Mouse (Mus musculus): Measurements from ENCODE around the gene Nfib. TPM values are rescaled to one million over a fixed set of nuclear protein-coding genes. Genes with fewer than 3 reads are reported as not detected.

Gene Nfib
- polyA plus RNA-seq, 1 experiment = 44.3 TPM

DNA sequence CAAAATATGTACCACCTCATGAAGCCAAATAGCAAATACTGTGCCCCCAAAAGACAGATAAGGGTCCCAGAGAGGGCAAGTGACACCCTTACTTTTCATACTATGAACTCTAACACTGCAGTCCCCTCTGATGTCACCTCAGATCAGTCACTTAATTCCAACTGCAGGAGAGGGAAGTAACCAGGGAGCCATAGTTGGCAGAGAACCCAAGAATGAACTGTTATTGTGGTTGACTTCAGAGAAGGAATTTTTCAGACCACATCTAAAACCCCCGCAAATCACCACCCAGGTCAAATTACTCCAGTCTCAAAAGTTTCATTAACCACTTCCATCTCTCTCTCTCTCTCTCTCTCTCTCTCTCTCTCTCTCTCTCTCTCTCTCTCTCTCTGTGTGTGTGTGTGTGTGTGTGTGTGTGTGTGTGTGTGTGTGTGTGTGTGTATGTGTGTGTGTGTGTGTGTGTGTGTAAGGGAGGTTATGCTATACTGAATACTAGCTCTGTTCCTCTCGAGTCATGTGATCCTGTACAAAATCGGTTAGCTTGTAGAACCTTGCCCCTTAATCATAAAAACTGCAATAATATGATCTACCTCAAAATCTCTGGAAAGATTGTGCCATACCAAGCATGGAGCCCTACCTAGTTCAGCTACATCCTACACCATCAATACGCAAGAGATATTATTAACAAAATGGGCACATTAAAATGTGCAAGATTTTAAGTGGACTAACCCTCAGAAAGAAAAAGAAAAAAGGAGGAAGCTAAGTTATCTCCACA, 319.1 kb downstream of the Nfib start:
- peaks cover 11% of the 10 kb centered on the region for H3K4me1 ChIP-seq (ENCODE audit: control insufficient read depth, insufficient read depth, low read length)
- H3K4me3 ChIP-seq (replicated peaks; ENCODE audit: insufficient read depth, low read depth, low read length) = no peak overlapping the region
- H3K27me3 ChIP-seq (ENCODE audit: control insufficient read depth, insufficient read depth, low read length) = no peaks in the 10 kb centered on the region
- WGBS = 67% methylated on average over 4 of the region's 4 CpGs
- no peak for TF ChIP-seq CTCF (IDR thresholded peaks at IDR 0.05; ENCODE audit: borderline replicate concordance, insufficient read depth, low read depth, low read length)
- no peak for TF ChIP-seq POLR2A (IDR thresholded peaks at IDR 0.05; ENCODE audit: borderline replicate concordance, insufficient read depth, low read length)
- no peak for DNase-seq
- no peak overlapping the region for H3K27ac ChIP-seq (ENCODE audit: insufficient read depth, low read length)

DNA sequence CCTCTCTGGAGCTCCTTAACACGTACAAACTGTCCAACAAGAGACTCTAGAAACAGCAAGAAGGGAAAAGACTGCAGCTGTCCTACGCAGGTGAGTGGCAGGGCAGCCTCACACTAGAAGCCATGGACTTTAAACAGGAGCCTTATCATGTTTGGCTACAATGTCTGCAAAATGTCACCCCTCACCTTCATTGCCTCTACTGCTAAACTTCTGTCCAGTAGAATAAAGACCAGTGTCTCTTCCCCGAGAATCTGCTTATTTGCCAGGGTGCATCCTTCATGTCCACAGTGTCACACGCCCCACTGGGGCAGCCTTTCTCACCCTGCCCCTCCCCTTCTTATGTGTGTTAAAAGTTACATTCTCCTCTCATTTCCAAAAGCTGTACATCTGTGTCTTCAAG, 319.9 kb downstream of the Nfib start:
- no peak for TF ChIP-seq CTCF (IDR thresholded peaks at IDR 0.05; ENCODE audit: borderline replicate concordance, insufficient read depth, low read depth, low read length)
- no peak for TF ChIP-seq POLR2A (IDR thresholded peaks at IDR 0.05; ENCODE audit: borderline replicate concordance, insufficient read depth, low read length)
- H3K27me3 ChIP-seq (ENCODE audit: control insufficient read depth, insufficient read depth, low read length) = no peaks in the 10 kb centered on the region
- no peak overlapping the region for H3K4me3 ChIP-seq (replicated peaks; ENCODE audit: insufficient read depth, low read depth, low read length)
- H3K4me1 ChIP-seq (ENCODE audit: control insufficient read depth, insufficient read depth, low read length) = peaks cover 11% of the 10 kb centered on the region
- WGBS = 63% methylated on average over 4 of the region's 4 CpGs
- H3K27ac ChIP-seq (ENCODE audit: insufficient read depth, low read length) = no peak overlapping the region
- DNase-seq = no peak

DNA sequence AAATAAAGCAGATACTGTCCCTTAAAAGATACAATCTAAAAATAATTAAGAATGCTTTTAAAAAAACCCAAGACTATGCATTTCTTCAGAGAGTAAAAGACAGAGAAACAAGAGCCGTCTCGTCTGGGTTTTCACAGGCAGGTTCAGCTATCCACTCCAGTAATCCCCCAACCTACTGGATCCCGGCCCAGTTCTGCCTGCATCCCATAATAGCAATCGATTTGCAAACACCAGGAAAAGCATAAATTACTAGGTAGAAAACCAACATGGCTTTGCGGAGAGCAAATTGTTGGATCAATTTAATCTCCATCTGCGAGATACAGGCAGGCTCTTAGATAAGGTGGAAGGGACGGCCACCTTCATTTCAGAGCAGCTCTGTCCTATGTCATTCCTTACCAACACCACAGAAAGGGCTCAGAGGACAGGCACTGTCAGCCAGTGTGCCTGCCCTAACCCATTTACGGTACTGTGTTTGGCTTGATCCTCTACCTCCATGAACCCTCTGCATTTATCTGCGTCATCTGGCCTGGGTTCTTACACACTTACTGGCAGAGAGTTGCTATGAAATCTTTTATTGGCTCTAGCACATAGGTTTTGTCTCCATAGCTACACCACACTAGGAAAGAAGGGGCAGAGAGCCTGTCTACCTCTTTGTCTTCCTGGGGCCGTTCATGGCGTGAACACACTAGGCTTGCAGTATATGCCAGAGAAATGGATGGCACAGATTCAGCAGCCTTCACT, 321.4 kb downstream of the Nfib start:
- TF ChIP-seq POLR2A (IDR thresholded peaks at IDR 0.05; ENCODE audit: borderline replicate concordance, insufficient read depth, low read length) (no peak), CTCF (IDR thresholded peaks at IDR 0.05; ENCODE audit: borderline replicate concordance, insufficient read depth, low read depth, low read length) (no peak)
- WGBS = 19% methylated on average over 11 of the region's 11 CpGs
- peaks cover 11% of the 10 kb centered on the region for H3K4me1 ChIP-seq (ENCODE audit: control insufficient read depth, insufficient read depth, low read length)
- peak; percentile 54 to 62 for DNase-seq
- no peaks in the 10 kb centered on the region for H3K27me3 ChIP-seq (ENCODE audit: control insufficient read depth, insufficient read depth, low read length)
- H3K4me3 ChIP-seq (replicated peaks; ENCODE audit: insufficient read depth, low read depth, low read length) = no peak overlapping the region
- peak overlapping the region; percentile 44; the same call in 1 of the 2 replicates for H3K27ac ChIP-seq (ENCODE audit: insufficient read depth, low read length)

DNA sequence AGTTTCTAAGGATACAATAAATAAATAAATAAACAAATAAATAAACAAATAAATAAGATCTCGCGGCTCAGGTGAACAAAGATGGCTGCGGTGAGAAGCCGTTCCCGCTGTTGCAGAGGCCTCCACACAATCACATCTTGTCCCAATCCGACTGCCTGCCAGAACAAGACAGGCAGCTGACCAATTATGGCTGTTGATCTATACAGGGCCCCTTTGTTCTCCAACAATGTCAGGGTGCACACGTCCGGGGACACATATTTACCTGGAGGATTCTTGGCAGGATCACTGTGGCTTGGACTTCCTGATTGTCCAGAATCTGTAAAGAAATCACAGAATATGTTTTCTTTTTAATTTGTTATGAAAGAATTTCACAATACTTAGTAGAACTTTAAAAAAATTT, 322.2 kb downstream of the Nfib start:
- TF ChIP-seq POLR2A (IDR thresholded peaks at IDR 0.05; ENCODE audit: borderline replicate concordance, insufficient read depth, low read length) (no peak), CTCF (IDR thresholded peaks at IDR 0.05; ENCODE audit: borderline replicate concordance, insufficient read depth, low read depth, low read length) (no peak)
- 52% methylated on average over 8 of the region's 8 CpGs for WGBS
- no peak for DNase-seq

DNA sequence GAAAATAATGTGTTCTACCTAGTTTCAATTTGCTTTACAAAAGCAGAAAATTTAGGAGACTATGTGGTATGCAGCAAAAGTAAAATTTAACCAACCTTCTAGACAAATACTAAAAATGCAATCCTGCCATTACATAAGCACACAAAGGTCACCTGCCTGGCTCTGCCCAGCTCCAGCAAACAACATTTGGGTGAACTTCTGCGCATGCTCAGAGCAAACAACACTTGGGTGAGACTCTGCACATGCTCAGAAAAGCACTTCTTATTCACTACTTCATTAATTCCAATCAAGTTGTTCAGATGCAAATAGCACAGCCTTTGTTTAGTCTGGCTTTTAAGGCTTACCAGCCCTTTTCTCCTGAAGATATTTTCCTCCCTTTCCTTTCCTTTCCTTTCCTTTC, 323.8 kb downstream of the Nfib start:
- Histone ChIP-seq H3K4me3 (replicated peaks; ENCODE audit: insufficient read depth, low read depth, low read length) (no peak overlapping the region), H3K27me3 (ENCODE audit: control insufficient read depth, insufficient read depth, low read length) (no peaks in the 10 kb centered on the region), H3K27ac (ENCODE audit: insufficient read depth, low read length) (no peak overlapping the region), H3K4me1 (ENCODE audit: control insufficient read depth, insufficient read depth, low read length) (peaks cover 11% of the 10 kb centered on the region)
- no peak for DNase-seq
- 79% methylated on average over 1 of the region's 1 CpGs for WGBS
- TF ChIP-seq POLR2A (IDR thresholded peaks at IDR 0.05; ENCODE audit: borderline replicate concordance, insufficient read depth, low read length) (no peak), CTCF (IDR thresholded peaks at IDR 0.05; ENCODE audit: borderline replicate concordance, insufficient read depth, low read depth, low read length) (no peak)

More for the DNA sequence above, 322.2 kb downstream of the Nfib start:
- Histone ChIP-seq H3K27me3 (ENCODE audit: control insufficient read depth, insufficient read depth, low read length) (no peaks in the 10 kb centered on the region), H3K4me3 (replicated peaks; ENCODE audit: insufficient read depth, low read depth, low read length) (no peak overlapping the region), H3K27ac (ENCODE audit: insufficient read depth, low read length) (no peak overlapping the region), H3K4me1 (ENCODE audit: control insufficient read depth, insufficient read depth, low read length) (peaks cover 11% of the 10 kb centered on the region)

DNA sequence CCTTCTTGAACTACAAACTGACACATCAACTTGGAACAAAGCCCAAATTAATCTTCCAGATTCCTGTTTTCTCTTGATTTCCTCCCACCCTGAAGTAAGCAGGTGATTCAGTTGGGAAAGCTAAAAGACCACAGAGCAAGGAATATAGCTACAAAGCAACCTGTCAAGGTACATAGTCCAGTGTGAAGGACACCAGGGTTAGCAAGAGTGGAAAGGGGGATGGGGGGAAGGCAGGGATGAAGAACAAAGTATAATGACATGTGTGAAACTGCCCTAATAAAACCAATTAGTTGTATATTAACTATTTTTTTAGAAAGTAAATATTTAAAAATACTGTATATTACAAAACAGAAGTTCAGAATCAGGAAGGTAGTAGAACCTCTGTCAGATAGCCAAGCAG, 325.0 kb downstream of the Nfib start:
- peaks cover 11% of the 10 kb centered on the region for H3K4me1 ChIP-seq (ENCODE audit: control insufficient read depth, insufficient read depth, low read length)
- no peaks in the 10 kb centered on the region for H3K27me3 ChIP-seq (ENCODE audit: control insufficient read depth, insufficient read depth, low read length)
- no peak overlapping the region for H3K27ac ChIP-seq (ENCODE audit: insufficient read depth, low read length)
- DNase-seq = no peak
- H3K4me3 ChIP-seq (replicated peaks; ENCODE audit: insufficient read depth, low read depth, low read length) = no peak overlapping the region
- TF ChIP-seq CTCF (IDR thresholded peaks at IDR 0.05; ENCODE audit: borderline replicate concordance, insufficient read depth, low read depth, low read length) (no peak), POLR2A (IDR thresholded peaks at IDR 0.05; ENCODE audit: borderline replicate concordance, insufficient read depth, low read length) (no peak)

DNA sequence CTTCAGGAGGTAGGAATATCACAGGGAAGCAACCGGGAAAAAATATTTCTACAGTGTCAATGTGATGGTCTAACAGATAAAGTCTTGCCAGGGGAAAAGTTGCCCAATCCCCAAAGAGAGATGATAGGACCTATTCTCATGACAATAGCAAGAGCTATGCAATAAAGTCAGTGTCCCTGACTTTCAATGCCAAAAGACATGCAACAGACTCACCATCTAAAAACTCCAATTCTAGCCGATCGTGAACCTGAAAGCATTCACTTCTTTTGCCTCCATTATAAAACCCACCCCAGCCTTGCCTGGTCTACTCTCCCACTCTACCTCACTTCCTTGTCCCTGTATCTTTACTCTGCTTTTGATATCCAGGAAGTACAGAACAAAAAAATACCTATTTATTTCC, 327.5 kb downstream of the Nfib start:
- H3K4me1 ChIP-seq (ENCODE audit: control insufficient read depth, insufficient read depth, low read length) = peaks cover 5% of the 10 kb centered on the region; the same call in 1 of the 2 replicates
- DNase-seq = no peak
- H3K27ac ChIP-seq (ENCODE audit: insufficient read depth, low read length) = no peak overlapping the region
- H3K27me3 ChIP-seq (ENCODE audit: control insufficient read depth, insufficient read depth, low read length) = no peaks in the 10 kb centered on the region
- WGBS = 94% methylated on average over 3 of the region's 3 CpGs
- no peak for TF ChIP-seq CTCF (IDR thresholded peaks at IDR 0.05; ENCODE audit: borderline replicate concordance, insufficient read depth, low read depth, low read length)
- no peak for TF ChIP-seq POLR2A (IDR thresholded peaks at IDR 0.05; ENCODE audit: borderline replicate concordance, insufficient read depth, low read length)
- H3K4me3 ChIP-seq (replicated peaks; ENCODE audit: insufficient read depth, low read depth, low read length) = no peak overlapping the region

DNA sequence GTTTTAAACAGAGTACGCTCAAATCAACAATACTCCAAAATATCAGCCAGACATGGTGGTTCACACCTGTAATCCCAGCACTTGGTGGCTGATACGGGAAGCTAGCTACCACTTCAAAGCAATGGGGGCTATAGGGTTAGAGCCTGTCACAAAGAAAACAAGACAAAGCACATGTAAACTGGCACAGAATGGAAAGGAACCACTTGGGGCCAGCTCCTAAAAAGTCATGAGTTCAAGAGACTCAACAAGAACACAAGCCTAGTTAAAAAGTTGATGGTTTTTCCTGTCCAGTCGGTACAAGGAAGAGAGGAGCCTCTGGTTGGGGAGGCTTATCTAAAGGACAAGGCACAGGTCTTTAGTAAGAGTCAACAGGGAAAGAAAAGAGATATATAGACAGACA, 327.9 kb downstream of the Nfib start:
- Histone ChIP-seq H3K4me3 (replicated peaks; ENCODE audit: insufficient read depth, low read depth, low read length) (no peak overlapping the region), H3K4me1 (ENCODE audit: control insufficient read depth, insufficient read depth, low read length) (peaks cover 5% of the 10 kb centered on the region; the same call in 1 of the 2 replicates), H3K27me3 (ENCODE audit: control insufficient read depth, insufficient read depth, low read length) (no peaks in the 10 kb centered on the region), H3K27ac (ENCODE audit: insufficient read depth, low read length) (no peak overlapping the region)
- 95% methylated on average over 3 of the region's 3 CpGs for WGBS
- no peak for TF ChIP-seq POLR2A (IDR thresholded peaks at IDR 0.05; ENCODE audit: borderline replicate concordance, insufficient read depth, low read length)
- no peak for TF ChIP-seq CTCF (IDR thresholded peaks at IDR 0.05; ENCODE audit: borderline replicate concordance, insufficient read depth, low read depth, low read length)
- DNase-seq = no peak
